Mouse (Mus musculus): ENCODE data around the gene Pla2g4c.
A peak's percentile ranks its signal among the peaks of the same experiment; 100 is the strongest.
"Not testable (repeated sequence)": the region's sequence is repeated elsewhere in the genome, so short reads cannot be mapped to it uniquely, and the experiment has no call there.

Pla2g4c gene

DNA sequence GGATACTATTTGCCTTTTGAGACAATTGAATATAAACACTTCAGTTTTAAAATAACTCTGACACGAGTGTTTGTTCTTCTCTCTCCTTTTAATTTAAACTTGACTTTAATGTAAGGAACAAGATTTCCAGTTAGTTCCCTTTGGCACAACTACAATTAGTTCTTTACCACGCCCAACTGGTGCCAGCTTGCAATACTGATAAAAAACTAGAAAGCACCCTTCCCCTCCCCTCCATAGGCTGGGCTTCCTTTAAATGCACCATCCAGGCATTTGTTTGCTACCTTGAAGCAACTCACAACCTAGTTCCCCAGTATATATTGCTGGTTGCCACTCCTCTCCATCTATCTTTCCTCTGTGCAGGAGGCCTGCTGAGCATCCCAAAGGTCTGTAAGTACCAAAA, at the start of gene Pla2g4c:
Gene Pla2g4c, plus strand, starts transcription at position 340 of the 400 bp plus-strand sequence.
- DNase-seq (ENCODE audit: low spot score), result no peak

DNA sequence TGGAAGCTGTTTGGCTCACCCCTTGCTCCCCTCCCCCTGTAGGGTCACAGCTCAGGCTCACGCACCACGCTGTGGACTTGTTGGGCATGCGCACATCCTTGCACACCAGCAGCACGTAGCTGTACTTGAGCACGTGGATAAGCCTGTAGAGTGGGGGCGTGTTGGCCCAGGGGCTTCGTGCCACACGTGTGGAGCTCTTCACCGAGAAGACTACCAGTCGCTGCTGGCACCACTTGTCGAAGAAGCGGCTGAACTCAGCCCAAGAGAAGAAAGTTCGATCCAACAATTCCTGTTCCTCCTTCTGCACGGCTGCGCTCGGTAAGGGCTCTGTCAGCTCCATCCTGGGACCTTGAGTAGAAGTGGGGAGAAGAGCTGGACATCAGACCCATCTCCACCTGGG, 47.4 kb upstream of the Pla2g4c start, which contains the start of gene Lig1:
Gene Lig1, plus strand, starts transcription at position 203 of the 400 bp plus-strand sequence.
- DNase-seq (ENCODE audit: low spot score), result no peak

DNA sequence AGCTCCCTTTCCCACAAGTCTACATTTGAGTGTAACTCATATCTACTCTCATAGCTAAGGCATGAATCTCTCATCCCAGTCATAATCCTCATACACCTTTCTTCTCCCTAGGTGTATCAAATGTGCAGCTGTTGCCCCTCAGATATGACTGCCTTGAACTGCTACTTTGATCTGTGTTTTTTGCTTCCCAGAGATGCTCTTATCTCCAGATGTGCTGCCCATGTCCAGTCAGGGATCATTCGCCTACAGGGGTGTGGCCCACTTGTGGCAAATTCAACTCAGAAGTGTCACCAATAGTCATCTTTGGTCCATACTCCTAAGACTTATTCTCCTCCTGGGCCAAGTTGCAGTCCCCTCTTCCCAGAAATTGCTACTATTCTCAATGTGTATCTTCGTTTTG, 46.6 kb upstream of the Pla2g4c start:
- DNase-seq (ENCODE audit: low spot score), result no peak

DNA sequence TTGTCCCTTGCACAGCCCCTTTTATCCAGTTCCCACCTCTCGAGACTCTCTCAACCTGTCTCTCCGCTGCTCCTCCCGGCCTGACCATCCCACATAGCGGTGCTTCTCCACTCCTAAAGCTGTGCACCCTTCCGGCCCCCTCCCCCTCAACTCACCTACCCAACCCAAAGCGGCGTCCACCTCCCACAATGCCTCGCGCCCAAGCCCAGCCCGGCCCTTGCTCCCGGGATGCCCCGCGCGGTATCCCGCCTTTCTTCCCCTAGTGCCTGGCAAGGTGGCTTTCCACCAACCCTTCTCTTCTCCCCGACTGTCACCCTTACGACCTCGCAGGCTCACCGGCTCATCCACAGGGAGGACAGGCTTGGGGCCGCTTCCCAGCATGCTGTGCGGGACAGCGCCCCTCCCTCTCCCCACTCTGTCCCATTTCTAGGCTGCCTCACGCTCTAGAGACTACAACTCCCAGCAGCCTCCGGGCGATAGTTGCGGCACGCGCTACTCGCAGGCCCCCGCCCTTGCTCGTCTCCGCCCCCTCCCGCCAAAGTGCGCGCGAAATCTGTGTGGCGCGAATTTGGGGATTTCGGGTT, 46.1 kb upstream of the Pla2g4c start, which contains the start of gene Zswim9:
Gene Zswim9, minus strand, starts transcription at position 414 of the 584 bp plus-strand sequence.
- DNase-seq (ENCODE audit: low spot score), result peak; percentile 88

DNA sequence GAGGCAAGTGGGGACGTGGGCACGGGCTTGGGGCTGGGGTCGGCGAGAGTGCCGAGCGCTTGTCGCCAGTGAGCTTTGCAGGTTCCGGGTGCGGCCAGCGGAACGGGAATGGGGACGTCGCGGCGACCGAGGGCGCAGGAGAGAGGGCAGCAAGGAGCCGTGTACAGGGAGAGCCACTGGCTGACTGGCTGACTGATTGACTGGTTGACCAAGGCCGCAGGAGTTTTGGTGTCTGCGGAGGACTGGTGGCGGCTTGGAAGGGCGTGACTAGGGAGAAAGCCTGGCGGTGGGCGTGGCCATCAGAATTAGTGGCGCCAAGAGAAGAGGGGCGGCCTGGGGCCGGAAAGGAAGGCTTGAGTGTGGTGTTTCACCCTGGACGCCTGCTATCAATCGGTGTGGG, 45.5 kb upstream of the Pla2g4c start:
- not testable (repeated sequence) for DNase-seq (ENCODE audit: low spot score)

DNA sequence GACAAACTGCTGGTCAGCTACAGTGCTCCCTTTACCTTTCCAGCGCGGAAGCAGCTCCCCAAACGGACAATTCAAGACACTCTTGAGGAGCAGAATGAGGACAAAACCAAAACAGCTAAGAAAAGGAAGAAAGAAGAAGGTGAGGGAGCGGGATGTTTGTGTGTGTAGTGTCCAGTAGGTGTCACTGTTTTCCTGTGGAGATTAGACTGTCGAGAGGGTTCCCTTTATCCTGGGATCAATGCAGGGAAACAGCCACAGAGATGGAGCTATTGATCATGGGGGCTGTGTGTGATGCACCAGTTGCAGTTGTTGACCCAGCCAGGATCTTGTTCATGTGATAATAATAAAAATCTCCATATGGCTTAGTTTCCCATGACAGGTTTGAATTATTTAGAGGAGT, 35.8 kb upstream of the Pla2g4c start:
- no peak for DNase-seq (ENCODE audit: low spot score)

DNA sequence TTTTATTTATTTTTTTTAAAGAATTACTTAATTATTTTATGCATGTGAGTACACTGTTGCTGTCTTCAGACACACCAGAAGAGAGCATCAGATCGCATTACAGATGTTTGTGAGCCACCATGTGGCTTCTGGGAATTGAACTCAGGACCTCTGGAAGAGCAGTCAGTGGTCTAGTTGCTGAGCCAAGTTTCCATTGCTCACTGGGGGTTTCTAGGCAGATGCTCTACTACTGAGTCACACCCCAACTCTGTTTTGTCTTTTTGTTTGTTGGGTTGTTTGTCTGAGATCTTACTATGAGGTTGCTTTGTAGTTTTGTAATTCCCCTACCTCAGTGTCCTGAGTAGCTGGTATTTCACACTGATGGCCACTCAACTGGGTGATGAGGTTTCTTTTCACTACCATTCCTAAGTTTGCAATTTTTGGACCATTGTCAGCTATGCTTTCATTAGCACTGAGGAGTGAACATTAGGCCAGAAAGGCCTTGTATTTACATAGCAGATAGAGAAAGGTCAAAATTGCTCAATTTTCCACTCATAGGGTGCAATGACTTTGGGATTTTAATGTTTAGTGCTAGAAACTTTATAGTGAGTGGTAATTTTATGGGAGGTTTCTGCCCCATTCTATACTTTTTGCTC, 34.3 kb upstream of the Pla2g4c start:
- no peak for DNase-seq (ENCODE audit: low spot score)

DNA sequence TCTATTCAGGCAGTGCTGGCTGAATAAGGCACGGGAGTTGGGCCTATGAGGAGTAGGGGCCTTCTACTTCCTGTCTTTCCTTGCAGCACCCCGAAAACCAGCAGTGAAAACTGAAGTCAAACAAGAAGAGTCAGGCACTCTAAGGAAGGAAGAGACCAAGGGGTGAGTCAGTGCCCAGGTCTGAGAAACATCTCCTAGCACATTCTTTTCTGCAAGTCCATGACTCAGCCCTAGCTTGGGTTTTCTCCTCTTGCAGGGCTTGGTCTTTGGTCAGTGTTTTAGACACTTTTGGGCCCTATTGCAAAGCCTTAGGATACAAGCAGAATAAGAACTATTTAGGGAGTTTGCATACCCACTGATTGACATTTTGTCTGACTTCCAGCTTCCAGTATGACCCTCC, 33.1 kb upstream of the Pla2g4c start:
- DNase-seq (ENCODE audit: low spot score), result no peak

DNA sequence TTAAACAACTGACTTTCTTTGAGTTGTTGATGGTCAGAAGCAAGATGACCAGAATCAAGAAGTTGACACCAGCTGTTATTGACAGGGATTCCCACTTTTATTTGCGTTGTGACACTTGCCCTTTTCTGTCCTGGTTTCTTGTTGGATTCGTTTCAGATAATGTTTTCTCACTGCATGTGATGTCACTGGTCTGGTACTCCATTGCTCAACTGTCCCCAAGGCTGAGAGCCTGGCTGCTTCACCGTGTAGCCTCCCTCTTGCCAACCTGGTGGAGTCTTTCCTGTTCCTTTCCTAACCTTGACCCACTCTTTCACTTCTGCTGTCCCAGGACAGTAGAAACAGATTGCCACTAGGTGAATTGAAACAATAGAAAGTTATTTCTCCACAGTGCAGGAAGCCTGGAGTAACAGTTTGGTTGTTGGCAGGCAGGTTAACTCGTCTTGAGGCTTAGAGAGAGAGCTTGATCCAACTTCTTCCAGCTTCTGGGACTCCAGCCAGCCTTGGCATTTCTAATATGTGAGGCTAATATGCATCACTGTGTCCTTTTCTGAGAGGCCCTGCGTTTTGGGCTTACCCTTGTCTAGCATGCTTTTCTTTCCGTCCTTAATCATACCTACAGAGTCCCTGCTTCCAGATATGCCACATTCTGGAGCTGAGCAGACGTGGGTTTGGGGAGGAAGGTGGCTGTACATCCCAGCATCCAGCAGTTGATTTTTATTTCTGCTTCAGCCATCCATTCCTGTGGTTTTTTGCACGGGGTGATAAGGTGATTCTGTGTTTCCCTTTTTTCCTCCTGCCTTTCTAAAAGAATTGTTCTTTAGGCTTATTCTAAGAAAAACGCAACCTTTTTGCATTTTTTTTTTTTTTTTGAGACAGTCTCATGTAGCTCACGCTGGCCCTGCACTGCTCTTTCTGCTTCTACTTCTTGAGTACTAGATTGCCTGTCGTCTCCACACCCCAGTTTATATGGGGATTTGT, 30.3 kb upstream of the Pla2g4c start:
- no peak for DNase-seq (ENCODE audit: low spot score)

DNA sequence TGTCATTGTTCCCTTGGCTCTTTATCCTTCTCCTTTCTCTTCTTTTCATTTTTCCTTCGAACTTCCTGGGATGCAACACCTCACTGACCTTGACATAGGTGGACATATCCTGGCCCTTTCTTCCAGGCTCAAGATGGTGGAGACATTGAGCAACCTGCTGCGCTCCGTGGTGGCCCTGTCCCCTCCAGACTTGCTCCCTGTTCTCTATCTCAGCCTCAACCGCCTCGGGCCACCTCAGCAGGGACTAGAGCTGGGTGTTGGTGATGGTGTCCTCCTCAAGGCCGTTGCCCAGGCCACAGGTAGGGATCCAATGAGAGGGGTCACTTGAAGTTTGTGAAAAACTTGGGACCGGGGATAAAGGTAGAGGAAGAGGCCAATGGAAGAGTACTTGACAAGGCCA, 29.2 kb upstream of the Pla2g4c start:
- DNase-seq (ENCODE audit: low spot score), result no peak

DNA sequence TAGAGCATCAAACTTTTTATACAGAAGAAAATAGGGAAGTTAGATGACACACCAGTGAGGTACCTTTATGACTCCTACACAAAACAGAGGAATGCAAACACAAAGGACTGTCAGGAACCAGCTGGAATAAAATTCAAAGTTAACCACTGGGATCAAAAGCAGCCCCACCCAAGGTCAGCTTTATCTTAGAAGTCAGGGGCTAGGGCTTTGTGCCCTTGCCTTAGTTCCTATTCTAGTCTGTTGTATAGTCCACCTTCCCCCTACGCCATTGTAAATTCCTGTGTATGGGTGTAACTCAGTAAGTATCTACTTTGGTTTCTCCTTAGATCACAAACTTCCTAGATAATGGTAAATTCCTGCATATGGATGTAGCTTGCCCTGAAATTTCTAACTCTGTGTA, 26.8 kb upstream of the Pla2g4c start:
- DNase-seq (ENCODE audit: low spot score), result no peak

DNA sequence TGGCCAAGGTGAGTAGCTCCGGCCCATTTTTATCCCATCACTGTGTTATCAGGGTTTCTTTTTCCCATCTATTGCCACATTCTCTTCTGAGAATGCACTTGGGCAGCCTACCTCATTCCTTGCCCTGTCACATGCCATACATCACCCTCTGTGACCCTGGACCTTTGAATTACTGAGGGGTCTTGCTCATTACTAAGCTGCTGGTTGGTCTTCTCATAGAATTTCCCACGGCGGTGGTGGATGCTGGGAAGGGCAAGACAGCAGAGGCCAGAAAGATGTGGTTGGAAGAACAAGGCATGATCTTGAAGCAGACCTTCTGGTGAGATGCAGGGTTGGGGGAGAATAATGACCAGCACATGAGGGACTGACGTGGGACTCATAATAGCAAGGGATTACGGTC, 25.6 kb upstream of the Pla2g4c start:
- no peak for DNase-seq (ENCODE audit: low spot score)

DNA sequence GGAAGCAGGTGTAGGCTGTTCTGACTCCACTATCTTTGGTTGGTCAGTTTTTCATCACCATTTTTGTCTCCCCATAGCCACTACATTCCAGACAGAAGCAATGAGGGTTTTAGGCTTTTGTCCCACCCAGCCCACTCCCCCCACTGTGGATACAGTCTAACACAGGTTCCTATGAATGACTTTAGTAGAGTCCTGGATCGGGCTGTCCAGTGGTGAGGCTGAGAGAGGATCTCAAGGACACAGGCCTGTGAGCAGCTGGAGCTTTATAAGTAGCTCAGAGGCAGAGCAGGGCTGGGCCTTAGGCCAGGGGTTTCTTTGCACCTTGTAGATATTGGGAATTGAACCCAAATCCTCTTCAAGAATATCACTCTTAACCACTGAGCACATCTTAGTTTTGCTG, 22.8 kb upstream of the Pla2g4c start:
- no peak for DNase-seq (ENCODE audit: low spot score)

DNA sequence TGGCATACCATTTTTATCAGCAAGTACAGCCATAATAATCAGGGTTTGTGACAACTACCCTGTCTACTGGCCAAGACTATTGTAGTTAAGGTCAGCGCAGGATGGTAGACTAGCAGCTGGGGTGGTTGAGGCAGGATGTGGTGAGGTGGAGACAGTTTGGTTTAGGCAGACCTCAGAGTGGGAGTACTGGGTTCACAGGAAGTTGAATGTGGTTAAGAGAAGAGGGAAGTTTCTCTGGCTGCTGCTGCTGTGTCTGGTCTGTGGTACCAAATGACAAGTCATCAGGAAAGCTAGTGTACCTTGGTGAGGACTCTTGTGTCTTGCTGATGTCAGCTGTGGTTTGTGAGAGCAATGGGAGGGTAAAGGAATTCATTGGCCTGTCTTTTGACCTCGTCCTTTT, 21.7 kb upstream of the Pla2g4c start:
- no peak for DNase-seq (ENCODE audit: low spot score)

DNA sequence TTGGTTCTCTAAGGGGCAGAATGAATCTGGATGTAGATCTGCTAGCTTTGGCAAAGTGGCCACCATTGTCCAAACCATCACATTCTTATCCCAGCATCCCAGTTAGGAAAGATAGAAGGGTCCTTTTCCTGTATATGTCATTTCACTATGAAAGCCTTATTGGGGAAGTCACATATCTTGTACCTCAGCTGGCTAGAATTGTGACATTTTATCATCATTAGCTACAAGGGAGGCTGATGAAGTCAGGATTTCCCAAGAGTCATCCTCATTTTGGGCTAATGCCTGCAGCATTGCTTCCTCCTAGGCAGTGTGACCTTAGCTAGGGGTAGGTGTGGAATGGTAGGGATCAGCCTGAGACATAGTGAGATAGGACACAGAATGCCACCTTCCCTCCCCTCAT, 21.1 kb upstream of the Pla2g4c start:
- no peak for DNase-seq (ENCODE audit: low spot score)

DNA sequence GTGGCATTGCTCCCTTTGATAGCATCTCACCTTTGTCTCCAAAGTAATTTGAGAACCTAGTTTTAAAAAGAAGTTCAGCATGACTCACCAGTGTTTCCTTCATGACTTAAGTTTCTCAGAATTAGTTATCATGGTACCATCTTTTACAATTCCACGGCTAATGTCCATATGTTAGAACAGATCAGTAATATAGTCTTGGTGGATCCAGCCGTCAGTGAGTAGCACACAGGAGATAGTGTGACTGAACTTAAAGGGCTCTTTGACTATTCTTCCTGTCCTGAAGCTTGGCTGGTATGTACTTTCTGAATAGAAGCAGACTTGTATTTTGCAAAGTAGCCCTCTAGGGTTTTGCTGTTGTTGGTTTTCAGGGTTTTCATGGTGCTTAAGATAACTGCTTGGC, 15.0 kb upstream of the Pla2g4c start:
- DNase-seq (ENCODE audit: low spot score), result no peak

DNA sequence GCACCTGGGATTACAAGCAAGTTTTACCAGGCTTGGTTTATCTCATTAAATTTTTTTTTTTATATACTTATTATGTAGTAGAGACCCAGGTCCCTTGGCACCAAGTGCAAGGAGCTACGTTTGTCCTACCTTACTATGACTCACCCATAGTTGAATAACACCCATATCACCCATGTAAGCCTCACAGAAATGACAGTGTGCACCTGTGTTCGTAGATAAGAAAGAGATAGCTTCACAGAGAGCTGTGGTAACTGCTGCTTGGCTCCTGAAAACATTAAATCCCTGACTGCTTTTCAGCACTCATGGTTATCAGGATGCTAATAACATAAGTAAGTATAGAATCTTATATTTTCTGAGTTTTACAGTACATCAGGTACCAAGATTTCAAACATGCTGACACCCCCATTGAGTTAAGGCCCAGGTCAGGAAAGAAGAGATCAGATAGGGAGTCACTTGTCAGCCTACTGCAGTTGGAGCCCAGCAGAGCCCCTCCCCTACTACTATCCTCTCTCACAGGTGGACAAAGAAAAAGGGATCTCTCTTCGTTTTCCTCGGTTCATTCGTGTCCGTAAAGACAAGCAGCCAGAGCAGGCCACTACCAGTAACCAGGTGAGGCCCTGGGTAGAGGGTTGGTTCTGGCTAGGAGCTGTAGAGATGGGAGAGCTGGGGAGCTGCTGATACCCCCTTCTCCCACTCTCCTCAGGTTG, 13.8 kb upstream of the Pla2g4c start:
- DNase-seq (ENCODE audit: low spot score), result no peak

DNA sequence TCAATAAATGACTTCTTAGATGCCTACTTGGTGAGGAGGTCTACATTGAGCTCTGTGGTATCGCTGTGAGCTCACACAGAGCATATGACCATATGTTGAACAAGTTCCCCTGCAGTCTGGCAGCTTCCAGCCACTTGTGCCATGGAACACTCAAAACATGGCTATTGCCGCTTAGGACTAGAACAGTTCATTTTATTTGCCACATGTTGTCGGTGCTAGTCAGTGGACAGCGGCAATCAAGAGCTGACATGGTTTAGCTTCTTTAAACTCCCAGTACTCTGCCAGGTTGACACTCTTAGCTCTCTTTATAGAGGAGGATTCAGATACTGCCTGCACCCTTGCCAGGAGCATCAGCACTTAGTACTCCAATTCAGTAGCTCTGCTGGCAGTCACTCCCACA, 13.1 kb upstream of the Pla2g4c start:
- DNase-seq (ENCODE audit: low spot score), result no peak

DNA sequence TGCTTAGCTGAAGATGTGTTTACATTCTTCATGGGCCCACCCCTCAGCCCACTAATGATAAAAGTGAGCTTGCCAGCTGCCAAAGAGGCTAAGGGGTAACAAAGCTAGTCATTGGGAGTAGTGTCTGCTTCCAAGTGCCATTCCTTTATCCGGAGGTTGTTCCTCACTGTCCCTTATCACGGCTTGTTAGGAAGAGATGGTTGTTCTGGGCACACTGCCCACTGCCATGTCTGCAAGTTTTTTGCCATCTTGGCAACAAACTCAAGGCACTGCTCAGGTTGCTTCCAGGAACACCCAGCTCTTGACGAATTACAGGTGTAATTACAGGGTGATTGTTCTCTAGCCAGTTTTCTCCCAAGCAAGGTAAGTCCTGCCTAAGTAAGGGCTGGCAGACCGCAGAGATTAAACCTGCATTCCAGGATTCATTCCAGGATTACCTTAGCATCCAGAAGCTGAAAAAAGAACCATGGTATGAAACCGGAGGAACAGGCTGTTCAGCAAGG, 10.3 kb upstream of the Pla2g4c start:
- no peak for DNase-seq (ENCODE audit: low spot score)

DNA sequence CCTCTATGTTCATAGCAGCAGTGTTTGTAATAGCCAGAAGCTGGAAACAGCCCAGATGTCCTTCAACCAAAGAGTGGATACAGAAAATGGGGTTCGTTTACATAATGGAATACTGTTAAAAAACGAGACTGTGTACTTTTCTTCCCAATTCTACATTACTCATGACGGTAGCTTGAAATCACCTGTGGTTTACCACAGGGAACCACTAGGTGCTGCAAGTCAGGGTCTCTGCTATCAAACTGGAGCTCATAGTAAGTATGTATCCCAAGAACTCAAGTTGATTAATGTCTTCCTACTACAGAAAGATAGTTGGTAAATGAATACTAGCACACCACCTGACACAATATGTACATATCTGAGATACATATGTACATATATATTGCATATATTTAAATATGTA, 3.0 kb upstream of the Pla2g4c start:
- no peak for DNase-seq (ENCODE audit: low spot score)

DNA sequence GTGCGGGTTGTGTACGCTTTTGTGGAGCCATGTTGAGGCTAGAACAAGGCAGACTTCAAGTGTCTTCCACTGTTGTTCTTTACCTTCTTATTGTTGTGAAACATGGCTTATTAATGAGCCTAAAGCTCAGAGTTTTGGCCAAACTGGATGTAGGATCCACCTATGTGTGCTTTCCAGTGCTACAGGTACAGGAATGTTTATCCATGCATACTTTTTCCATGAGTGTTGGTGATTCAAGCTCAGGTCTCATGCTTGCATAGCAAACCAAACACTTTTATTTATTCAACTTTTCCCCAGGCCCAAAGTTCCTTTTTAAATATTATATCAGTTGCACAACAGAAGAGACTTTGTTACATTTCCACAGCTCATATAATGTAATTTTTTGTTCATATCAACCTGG, 6.1 kb downstream of the Pla2g4c start:
- no peak for DNase-seq (ENCODE audit: low spot score)

DNA sequence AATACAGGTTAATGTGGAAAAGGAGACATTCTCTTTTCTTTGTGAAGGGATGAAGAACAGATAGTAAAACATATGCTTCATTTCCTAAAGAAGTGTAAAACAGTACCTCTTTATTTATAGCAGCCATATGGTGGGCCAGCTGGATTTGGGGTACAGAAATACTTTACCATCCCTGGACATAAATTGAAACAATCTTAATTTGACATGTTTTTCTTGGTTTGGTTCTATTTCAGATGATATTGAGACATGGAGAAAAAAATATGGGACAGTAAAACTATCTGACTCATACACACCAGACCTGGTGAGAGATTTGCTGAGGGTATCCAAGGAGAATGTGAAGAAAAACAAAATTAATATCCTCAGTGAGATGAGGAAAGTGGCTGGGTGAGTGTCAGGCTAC, 31.5 kb downstream of the Pla2g4c start:
- no peak for DNase-seq (ENCODE audit: low spot score)
